Mouse (Mus musculus) erythroblast, embryonic 14.5 days (primary cell): ENCODE data around the gene Gatd1.

ENCODE experiments used
- GATA1 ChIP-seq: IDR thresholded peaks from 2 replicates; pipeline ENCODE4 v1.6.1; 2012; ENCODE audit warnings: low read length, inconsistent platforms, mixed read lengths
- TAL1 ChIP-seq: IDR thresholded peaks from 3 replicates; pipeline ENCODE4 v1.6.1; 2012; ENCODE audit warnings: low read length, inconsistent platforms, mixed read lengths

- TF ChIP-seq GATA1: no peak
- no peak for TF ChIP-seq TAL1
Measured at GRCm38 (mm10) chr7:141426948-141427730, 13.2 kb upstream of the Gatd1 start.
